Mouse (Mus musculus) kidney, postnatal 4 days (tissue): ENCODE measurements at regions not wholly inside any gene's neighbourhood (a gene's known extent, or its start where the extent isn't known, plus 50 kb on each side); places are given as distances from the start of the nearest gene placed in this dataset.

Source experiments
- DNase-seq, 2 experiments: peaks; one replicate each; pipeline ENCODE4 v3.0.0; 2021; ENCODE audit warnings: mixed read lengths in 2 of 2

DNA sequence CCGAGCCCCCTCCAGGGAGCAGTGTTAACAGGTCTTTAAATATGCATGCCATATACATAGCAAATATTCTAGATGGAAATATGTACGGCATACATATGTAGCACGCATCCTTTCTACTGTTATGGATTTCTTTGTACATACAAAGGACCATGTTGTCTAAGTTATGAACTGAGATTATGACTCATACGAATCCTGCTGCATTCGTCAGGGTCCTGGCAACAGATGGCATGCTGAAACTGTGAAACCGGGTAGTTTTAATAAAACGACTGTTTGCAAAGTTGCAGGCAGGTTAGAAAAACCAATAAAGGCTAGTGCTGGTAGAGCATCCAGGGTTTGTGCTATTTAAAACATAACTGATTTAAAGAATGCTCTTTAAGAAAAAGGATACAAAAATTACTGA is 88.8 kb upstream of the Tlk1 start:
- DNase-seq = no peak

DNA sequence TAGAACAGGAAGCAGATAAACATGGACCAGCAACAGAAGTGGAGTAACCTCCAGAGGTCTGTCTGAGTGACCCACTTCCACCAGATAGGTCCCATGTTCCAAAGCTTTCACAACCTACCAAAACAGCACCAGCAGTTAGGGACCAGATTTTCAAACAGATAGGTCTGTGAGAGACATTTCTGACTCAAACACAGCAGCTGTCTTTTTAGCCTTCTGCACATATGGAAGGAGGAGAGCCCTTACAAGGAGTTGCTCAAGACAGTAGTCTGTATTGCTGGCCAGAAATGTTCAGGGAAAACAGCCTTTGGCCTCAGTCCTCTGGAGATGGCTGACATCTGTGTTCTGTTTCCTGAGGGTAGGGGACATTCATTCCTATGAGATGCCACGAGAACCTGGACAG is 83.9 kb upstream of the Tlk1 start:
- DNase-seq = no peak

DNA sequence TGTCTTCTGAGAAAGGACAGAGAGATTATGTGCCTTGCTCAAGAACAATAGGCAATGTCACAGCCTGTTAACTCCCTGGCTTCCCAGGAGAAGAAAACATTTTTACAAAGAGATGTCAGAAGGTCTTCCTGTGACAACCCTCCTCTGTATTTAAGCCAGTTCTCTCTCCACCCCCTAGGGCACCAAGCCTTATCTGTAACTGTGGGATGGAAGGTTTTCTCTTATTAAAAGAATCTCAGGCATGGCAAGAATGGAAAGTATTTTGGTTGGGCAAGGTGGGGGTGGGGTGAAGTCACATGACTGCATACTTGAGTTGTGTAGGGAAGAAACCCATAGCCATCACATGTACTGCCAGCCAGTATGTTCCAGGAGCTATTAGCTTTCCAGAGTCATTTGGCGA is 83.1 kb upstream of the Tlk1 start:
- peak; percentile 20 to 36 for DNase-seq

DNA sequence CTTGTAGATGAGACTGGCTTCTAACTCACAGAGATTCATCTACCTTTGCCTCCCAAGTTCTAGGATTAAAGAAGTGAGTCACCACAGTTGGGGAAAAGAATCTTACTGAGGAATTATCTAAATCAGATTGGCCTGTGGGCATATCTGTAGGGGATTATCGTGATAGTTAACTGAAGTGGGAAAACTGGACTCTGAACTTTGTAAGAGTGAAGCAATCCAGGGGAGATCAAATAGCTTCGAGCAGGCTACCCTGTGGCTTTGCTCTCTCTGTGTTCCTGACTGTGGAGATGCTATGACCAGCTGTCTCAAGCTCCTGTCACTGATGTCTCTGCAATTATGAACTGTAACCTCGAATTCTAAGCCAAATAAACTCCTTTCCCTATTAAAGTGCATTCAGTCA is 80.7 kb upstream of the Tlk1 start:
- no peak for DNase-seq

DNA sequence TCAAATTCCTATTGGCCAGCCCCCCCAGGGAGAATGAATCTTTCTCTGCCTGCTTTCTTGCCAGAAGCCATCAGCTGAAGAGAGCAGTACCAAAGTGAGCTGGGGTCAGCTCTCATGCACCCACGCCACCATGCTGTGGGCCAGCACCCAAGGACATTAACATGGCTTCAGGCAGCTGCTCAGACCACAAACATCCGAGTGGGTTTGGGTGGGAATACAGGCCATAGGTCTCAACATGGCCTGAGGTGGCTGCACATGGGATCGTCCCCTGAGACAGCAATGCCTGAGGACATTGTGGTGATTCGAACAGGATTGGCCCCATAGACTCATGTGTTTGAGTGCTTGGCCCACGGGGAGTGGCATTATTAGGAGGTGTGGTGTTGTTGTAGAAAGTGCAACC is 78.9 kb upstream of the Tlk1 start:
- no peak for DNase-seq

DNA sequence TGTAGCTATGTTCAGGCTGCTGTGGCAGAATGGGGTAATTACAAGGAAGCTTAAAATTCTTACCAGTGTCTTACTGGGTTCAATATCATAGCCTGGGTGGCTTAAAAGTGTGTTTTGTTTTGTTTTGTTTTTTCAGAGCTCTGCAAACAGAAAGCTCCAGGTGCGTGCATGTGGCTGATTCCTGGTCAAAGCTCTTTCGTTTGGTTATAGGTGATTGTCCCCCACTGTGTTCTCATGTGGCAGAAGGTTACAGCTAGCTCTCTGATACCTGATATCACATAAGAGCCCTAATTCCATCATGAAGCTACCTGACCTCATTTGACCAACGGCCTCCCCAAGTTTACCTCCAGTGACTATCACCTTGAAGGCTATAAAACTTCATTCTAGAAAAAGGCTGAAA is 76.7 kb upstream of the Tlk1 start:
- DNase-seq = no peak

DNA sequence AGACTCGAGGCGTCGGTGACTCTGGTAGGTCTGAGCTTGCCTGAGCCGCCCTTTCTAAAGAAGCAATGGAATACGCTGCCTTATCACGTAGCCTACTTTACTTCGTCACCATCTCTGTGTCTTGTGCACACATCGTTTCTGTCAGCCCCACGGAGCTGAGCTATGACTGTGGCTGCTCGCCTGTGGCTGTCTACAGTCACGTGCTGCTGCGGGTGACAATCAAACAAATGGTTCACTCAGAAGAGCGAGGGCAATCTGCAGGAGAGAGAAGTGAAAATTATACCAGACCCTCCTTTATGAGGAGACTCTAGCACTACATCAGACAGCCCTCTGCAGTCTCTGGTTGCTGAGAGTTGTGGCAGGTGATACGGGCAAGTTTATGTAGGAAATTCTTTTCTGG is 76.0 kb upstream of the Tlk1 start:
- DNase-seq = peak in 1 of 2 experiments; percentile 9

DNA sequence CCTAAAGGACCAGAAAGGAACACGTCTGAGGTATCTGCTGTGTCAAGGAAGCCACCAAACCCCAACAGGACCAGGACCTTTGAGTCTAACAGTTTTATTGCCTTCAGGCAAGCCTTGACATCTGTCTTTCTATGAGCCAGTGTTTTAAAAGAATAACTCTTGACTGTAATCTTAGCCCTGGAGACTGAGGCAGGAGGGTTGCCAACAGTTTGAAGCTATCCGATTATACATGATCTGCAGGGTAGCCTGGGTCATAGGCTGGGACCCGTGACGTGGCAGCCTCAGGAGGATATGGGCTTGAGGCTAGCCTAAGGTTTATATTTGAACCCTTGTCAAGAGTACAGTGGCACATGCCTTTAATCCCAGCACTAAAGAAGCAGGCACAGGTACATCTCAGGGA is 73.5 kb upstream of the Tlk1 start:
- DNase-seq = no peak

DNA sequence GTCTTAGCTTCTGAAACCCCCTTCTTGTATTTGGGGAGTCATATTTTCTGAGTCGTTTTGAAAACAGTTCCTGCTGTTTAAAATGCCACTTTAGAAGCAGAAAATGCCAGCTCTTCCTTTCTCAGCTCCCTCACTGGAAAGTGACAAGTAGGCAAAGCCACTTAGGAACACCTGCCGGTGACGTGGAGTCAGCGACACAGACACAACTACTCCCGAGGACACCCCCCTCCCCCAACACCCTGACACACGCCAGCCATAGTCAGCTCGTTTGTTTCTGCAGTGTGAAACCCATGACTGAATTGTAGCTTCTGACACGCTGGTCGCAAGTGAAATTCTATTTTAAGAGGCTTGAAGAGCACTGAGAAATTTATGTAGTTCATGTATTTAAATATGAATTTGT is 72.9 kb upstream of the Tlk1 start:
- no peak for DNase-seq

DNA sequence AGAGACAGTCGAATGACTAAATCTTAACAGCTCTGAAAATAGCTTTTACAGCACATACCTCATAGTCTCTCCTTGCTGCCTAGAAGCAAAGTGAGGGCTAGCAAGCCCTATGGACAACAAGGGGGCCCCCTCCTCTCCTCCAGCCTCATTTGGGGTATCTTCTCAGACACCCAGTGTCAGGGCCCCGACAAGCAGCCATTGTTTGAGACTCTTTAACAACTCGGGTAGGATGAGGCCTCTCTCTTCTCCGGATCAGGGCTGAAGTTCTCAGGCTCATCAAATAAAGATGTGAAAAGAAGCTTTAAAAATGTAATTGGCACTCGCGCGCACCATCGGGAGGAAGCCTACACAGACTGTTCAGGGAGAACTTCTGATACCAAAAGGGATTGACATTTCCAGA is 71.8 kb upstream of the Tlk1 start:
- DNase-seq = no peak

DNA sequence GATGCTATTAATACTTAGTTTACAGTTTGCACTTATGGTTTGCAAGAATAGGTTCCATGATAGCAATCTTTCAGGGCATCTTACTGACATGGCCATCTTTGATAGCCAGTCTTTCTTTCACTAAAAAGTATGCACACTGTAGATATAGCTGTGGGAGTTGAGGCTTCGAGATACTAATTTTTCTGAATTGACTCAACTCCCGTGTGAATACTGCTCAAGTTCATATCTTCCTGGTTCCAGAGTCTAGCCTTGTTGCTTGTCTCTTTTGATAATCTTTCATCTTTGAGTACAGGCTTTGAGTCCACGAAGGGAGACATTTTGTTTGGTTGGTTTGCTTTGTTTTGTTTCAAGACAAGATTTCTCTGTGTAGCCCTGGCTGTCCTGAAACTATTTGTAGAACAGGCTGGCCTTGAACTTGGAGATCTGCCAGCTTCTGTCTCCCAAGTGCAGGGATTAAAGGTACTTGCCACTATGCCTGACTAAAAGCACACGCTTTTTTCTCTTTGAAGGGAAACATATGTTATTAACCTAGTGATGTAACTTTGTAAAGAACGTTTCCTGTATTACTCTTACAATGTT is 64.1 kb upstream of the Tlk1 start:
- DNase-seq = no peak

DNA sequence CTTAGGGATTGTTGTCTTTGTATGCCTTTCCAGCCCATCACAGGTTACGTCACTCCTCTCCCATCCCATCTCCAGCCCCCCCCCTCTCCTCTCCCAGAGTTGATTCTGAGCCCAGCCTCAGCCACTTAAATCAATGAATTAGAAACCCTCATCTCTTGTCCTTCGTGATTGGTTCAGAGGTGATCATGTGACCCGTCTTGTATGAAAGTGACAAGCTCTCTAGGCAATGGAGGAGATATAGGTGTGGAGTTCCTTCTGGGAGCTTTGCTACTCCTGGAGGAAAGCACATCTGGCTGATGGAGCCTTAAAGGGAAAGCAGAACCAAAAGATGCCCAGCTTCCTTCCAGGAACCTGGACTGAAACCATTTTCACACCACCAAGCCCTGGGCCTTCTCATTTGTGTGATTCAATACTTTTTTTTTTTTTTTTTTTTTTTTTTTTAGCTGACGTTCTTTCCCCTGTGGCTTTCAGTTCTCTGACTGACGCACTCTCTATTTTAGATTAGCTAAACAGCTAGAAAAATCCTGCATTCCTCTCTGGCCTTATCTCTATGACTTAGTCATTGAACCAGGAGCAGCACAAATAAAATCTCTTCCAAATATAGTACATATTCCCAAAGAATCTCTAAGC is 63.4 kb upstream of the Tlk1 start:
- no peak for DNase-seq

DNA sequence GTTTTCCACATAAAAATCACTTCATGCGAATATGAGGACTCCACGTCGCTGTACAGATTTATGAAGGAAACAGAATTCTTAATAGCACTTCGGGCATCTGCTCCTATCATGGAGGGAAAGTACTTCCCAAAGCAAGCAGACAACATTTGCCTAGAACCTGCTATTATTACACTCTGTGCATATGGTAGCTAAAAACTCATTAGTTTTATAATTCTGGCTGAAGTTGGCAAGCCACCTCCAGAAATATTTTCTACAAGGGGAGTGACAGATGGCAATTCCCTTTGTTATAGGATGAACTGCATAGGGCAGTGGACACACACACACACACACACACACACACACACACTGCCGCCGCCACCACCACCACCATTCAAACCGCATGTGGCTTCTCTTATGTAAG is 61.3 kb upstream of the Tlk1 start:
- DNase-seq = no peak

DNA sequence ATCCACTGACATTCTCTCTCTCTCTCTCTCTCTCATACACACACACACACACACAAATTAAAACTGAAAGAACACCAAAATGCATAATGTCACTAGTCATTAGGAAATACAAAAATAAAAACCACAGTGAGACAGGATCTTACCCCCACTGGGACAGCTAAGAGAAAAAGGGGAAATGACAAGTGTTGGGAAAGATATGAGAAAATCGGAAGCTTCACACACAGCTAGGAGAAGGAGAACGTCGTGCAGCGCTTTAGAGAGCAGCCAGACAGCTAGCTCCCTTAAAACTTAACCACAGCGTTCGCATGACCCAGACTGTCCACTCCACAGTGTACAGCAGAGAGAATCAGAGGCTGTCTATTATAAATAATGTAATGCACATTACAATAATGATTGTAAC is 60.1 kb upstream of the Tlk1 start:
- no peak for DNase-seq

DNA sequence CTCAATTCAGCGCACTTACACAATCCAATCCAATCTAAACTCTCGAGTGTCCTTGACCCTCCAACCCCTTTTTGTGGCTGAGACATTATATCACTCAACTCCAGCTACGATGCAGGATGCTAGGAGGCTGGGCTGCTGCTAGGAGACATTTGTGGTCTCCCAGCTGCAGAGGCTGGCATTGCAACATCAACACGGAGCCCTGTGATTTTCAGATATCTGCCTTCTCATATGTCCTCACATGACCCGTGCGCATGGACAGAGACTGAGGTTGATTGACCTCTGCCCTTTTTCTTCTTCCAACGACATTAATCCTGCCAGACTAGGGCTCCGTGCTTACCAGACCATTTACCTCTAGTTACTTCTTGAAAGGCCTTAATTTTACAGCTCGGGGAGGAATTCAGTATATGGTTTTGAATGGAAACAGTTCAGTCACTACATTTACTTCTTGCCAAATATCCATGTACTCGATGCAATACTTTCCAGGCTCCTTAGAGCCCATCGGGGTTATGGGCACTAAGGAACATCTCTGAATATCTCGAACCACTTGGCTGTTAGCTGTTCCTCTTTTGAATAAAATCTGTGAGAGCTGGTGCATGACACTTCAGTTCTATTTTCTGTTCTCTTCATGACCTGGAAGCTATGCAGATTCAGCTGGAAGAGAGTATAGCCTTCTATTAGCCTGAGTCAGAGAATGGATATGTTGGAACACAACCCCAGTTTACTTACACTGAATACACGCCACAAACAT is 52.0 kb upstream of the Tlk1 start:
- no peak for DNase-seq

DNA sequence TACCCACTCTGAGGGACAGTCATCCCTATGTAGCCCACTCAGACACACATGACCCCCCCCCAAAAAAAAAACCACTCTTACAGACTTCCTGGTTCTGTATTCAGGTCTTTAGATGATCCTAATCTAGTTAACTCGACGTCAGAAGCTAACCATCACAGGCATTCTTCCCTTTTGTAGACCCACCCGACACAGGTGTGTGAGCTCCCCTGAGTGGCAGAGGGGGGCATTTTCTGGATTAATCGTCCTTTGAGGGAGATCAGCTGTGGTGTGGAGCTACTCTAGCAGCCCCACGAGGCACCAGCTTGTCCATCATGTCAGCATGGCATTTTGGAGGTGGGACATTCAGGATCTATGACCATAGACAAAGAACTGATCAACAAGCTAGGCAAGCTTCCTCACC is 50.7 kb upstream of the Tlk1 start:
- DNase-seq = no peak
